Mouse (Mus musculus) liver, embryonic 11.5 days (tissue): ENCODE measurements at regions not wholly inside any gene's neighbourhood (a gene's known extent, or its start where the extent isn't known, plus 50 kb on each side); places are given as distances from the start of the nearest gene placed in this dataset.
A peak's percentile ranks its signal among the peaks of the same experiment; 100 is the strongest.

Experiments used
- ATAC-seq: fragments of 200-750 bp; cut with Nextera tagmentation; replicated peaks from 2 replicates; pipeline ENCODE4 v1.8.0; 2017; ENCODE audit warnings: moderate number of reproducible peaks, mild to moderate bottlenecking, moderate TSS enrichment, moderate library complexity; ENCODE audit not compliant: low FRiP score
- DNase-seq: peaks from one replicate; pipeline ENCODE4 v3.0.0-alpha.2; 2017; ENCODE audit warnings: low spot score
- H3K27ac ChIP-seq: fragments of 300-500 bp; sonication (generic); 2 replicates; pipeline ENCODE4 v1.5.1; 2014; ENCODE audit warnings: mild to moderate bottlenecking, low read depth, low read length, control low read depth
- H3K27me3 ChIP-seq: fragments of 300-500 bp; sonication (generic); replicated peaks from 2 replicates; pipeline ENCODE4 v1.6.1; 2014; ENCODE audit warnings: low read length, mixed read lengths; ENCODE audit not compliant: control insufficient read depth, insufficient read depth
- H3K36me3 ChIP-seq: fragments of 300-500 bp; sonication (generic); 2 replicates; pipeline ENCODE4 v1.6.1; 2014; ENCODE audit warnings: mild to moderate bottlenecking, low read length, moderate library complexity, mixed read lengths; ENCODE audit not compliant: control insufficient read depth, insufficient read depth
- H3K4me1 ChIP-seq: fragments of 300-500 bp; sonication (generic); replicated peaks from 2 replicates; pipeline ENCODE4 v1.6.1; 2014; ENCODE audit warnings: low read length, mixed read lengths; ENCODE audit not compliant: control insufficient read depth, insufficient read depth
- H3K4me2 ChIP-seq: fragments of 300-500 bp; sonication (generic); 2 replicates; pipeline ENCODE4 v1.6.1; 2014; ENCODE audit warnings: mild to moderate bottlenecking, control low read depth, moderate library complexity
- H3K4me3 ChIP-seq: fragments of 300-500 bp; sonication (generic); 2 replicates; pipeline ENCODE4 v1.5.1; 2014; ENCODE audit warnings: low read depth, low read length, control low read depth
- H3K9ac ChIP-seq: fragments of 300-500 bp; sonication (generic); 2 replicates; pipeline ENCODE4 v1.6.1; 2014; ENCODE audit warnings: low read depth, low read length, control low read depth
- H3K9me3 ChIP-seq: fragments of 300-500 bp; sonication (generic); 2 replicates; pipeline ENCODE4 v1.6.1; 2016; ENCODE audit warnings: low read length, inconsistent platforms, mixed read lengths; ENCODE audit not compliant: control insufficient read depth
- WGBS: fragments of 180-500 bp; shearing (Covaris S2); extraction: QIAGEN DNeasy Blood & Tissue Kit; methylation state at CpG from one replicate; pipeline ENCODE4 v1.1.7; 2014; 5-methylcytosine and 5-hydroxymethylcytosine counted together

DNA sequence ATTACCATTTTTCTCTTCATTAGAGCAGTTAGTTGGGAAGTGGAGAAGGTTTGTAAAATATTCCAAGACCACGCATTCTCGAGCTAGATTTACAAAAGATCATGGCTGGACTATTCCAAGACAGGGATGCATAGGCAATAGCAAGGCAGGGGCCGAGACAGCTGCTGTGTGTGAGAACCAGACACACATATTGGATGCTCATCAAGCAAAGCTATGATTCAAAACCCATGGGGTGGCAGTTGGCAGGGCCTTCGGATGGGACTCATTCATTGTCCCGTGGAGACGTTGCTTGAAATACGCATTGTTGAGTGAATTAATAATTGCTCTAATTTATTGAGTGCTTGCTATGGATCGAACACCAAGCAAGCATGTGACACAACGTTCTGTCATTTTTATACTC is 239.6 kb downstream of the Epha4 start:
- Histone ChIP-seq H3K4me3 (no peak overlapping the region), H3K4me2 (no peak overlapping the region), H3K9me3 (no peaks in the 10 kb centered on the region), H3K4me1 (no peaks in the 10 kb centered on the region), H3K27me3 (no peaks in the 10 kb centered on the region), H3K36me3 (no peaks in the 10 kb centered on the region), H3K27ac (no peak overlapping the region), H3K9ac (no peak overlapping the region)
- DNase-seq = no peak
- WGBS = 90% methylated on average over 9 of the region's 9 CpGs
- ATAC-seq = no peak

DNA sequence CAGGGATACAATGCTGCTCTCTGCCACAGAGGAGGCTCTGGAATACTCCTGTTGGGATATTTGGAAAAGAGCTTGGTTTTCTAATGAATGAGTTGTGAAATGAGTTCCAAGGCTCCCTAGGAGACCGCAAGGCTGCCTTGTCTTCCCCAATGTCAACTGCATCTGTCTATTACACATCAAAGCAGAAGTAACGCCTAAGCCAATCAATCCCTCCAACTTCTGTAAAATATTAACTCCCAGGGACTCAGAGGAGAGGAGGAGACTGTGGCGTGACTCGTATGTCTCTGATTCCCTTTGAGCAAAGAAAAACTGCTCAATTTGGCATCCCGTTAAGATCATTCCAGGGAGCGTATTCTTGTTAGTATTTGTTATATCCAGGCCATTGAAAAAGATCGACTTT is 235.3 kb downstream of the Epha4 start:
- no peak overlapping the region for H3K9ac ChIP-seq
- no peaks in the 10 kb centered on the region for H3K9me3 ChIP-seq
- no peak overlapping the region for H3K27ac ChIP-seq

GRCm38 (mm10) chr1:77280373-77281038 is 234.4 kb downstream of the Epha4 start:
- ATAC-seq (no peak), DNase-seq (no peak)
- no peak overlapping the region for H3K27ac ChIP-seq
- no peak overlapping the region for H3K4me3 ChIP-seq
- H3K4me2 ChIP-seq = no peak overlapping the region
- H3K36me3 ChIP-seq = no peaks in the 10 kb centered on the region
- H3K9ac ChIP-seq = no peak overlapping the region
- WGBS = 83% methylated on average over 11 of the region's 11 CpGs
- H3K27me3 ChIP-seq = no peaks in the 10 kb centered on the region
- no peaks in the 10 kb centered on the region for H3K9me3 ChIP-seq
- H3K4me1 ChIP-seq = peaks cover 3% of the 10 kb centered on the region

More for the DNA sequence above, 235.3 kb downstream of the Epha4 start:
- Histone ChIP-seq H3K4me3 (no peak overlapping the region), H3K4me2 (no peak overlapping the region), H3K36me3 (no peaks in the 10 kb centered on the region), H3K4me1 (peaks cover 3% of the 10 kb centered on the region), H3K27me3 (no peaks in the 10 kb centered on the region)
- 61% methylated on average over 7 of the region's 7 CpGs for WGBS
- DNase-seq (no peak), ATAC-seq (no peak)

GRCm38 (mm10) chr1:77281741-77282140 is 233.1 kb downstream of the Epha4 start:
- H3K36me3 ChIP-seq = no peaks in the 10 kb centered on the region
- DNase-seq (no peak), ATAC-seq (peak; percentile 87)
- H3K9ac ChIP-seq = no peak overlapping the region
- peak overlapping the region; percentile 34 for H3K4me2 ChIP-seq
- no peaks in the 10 kb centered on the region for H3K27me3 ChIP-seq
- 42% methylated on average over 4 of the region's 4 CpGs for WGBS
- peak overlapping the region; percentile 28; the same call in 1 of the 2 replicates for H3K27ac ChIP-seq
- no peak overlapping the region for H3K4me3 ChIP-seq
- H3K9me3 ChIP-seq = no peaks in the 10 kb centered on the region
- H3K4me1 ChIP-seq = peaks cover 3% of the 10 kb centered on the region

GRCm38 (mm10) chr1:77298713-77299132 is 216.2 kb downstream of the Epha4 start:
- H3K4me3 ChIP-seq = no peak overlapping the region
- H3K27ac ChIP-seq = peak overlapping the region; percentile 90
- H3K4me1 ChIP-seq = peaks cover 10% of the 10 kb centered on the region
- ATAC-seq (peak; percentile 100), DNase-seq (no peak)
- H3K9ac ChIP-seq = no peak overlapping the region
- WGBS = 29% methylated on average over 4 of the region's 4 CpGs
- H3K9me3 ChIP-seq = no peaks in the 10 kb centered on the region
- H3K4me2 ChIP-seq = peak overlapping the region; percentile 36
- H3K36me3 ChIP-seq = no peaks in the 10 kb centered on the region
- H3K27me3 ChIP-seq = no peaks in the 10 kb centered on the region

- DNase-seq (no peak), ATAC-seq (no peak)
- Histone ChIP-seq H3K36me3 (no peaks in the 10 kb centered on the region), H3K9me3 (no peaks in the 10 kb centered on the region), H3K9ac (no peak overlapping the region), H3K4me2 (no peak overlapping the region), H3K4me1 (peaks cover 10% of the 10 kb centered on the region), H3K27ac (no peak overlapping the region), H3K4me3 (no peak overlapping the region), H3K27me3 (no peaks in the 10 kb centered on the region)
- WGBS = 36% methylated on average over 2 of the region's 2 CpGs
These were observed 214.1 kb downstream of the Epha4 start for GRCm38 (mm10) chr1:77300806-77301205.

GRCm38 (mm10) chr1:77304770-77305169 is 210.1 kb downstream of the Epha4 start:
- no peak overlapping the region for H3K4me3 ChIP-seq
- no peak overlapping the region for H3K9ac ChIP-seq
- H3K4me2 ChIP-seq = no peak overlapping the region
- no peak overlapping the region for H3K27ac ChIP-seq
- peaks cover 4% of the 10 kb centered on the region for H3K4me1 ChIP-seq
- no peaks in the 10 kb centered on the region for H3K27me3 ChIP-seq
- ATAC-seq = no peak
- DNase-seq = no peak
- H3K36me3 ChIP-seq = no peaks in the 10 kb centered on the region
- 84% methylated on average over 2 of the region's 2 CpGs for WGBS
- H3K9me3 ChIP-seq = no peaks in the 10 kb centered on the region

DNA sequence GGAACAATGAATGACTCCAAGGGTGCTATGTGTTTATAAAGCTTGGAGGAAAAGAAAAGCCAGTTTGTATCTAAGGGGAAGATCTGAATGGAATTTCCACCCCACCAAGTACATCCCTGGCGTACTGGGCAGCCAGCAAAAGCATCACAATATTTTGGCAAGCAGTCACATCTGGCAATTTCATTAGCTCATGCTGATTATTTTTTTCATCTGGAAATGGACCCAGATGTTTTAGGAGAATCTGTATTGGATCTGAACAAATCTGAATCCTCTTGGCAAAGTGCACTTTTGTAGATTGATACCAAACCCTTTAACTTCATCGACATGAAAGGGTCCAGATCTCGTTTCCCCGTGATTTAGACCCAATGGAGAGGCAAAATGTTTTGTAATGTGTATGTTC is 207.1 kb downstream of the Epha4 start:
- no peaks in the 10 kb centered on the region for H3K36me3 ChIP-seq
- no peaks in the 10 kb centered on the region for H3K4me1 ChIP-seq
- no peaks in the 10 kb centered on the region for H3K27me3 ChIP-seq
- WGBS = 79% methylated on average over 4 of the region's 4 CpGs
- ATAC-seq (no peak), DNase-seq (no peak)
- no peak overlapping the region for H3K27ac ChIP-seq
- no peak overlapping the region for H3K9ac ChIP-seq
- H3K4me3 ChIP-seq = no peak overlapping the region
- H3K4me2 ChIP-seq = no peak overlapping the region
- no peaks in the 10 kb centered on the region for H3K9me3 ChIP-seq

- Histone ChIP-seq H3K4me2 (no peak overlapping the region), H3K4me1 (no peaks in the 10 kb centered on the region), H3K4me3 (no peak overlapping the region), H3K27ac (no peak overlapping the region), H3K36me3 (no peaks in the 10 kb centered on the region), H3K9ac (no peak overlapping the region), H3K9me3 (no peaks in the 10 kb centered on the region), H3K27me3 (no peaks in the 10 kb centered on the region)
- DNase-seq (no peak), ATAC-seq (no peak)
- 65% methylated on average over 3 of the region's 3 CpGs for WGBS
These were observed 201.8 kb downstream of the Epha4 start for GRCm38 (mm10) chr1:77313119-77313518.
